In the genomic region with DNA sequence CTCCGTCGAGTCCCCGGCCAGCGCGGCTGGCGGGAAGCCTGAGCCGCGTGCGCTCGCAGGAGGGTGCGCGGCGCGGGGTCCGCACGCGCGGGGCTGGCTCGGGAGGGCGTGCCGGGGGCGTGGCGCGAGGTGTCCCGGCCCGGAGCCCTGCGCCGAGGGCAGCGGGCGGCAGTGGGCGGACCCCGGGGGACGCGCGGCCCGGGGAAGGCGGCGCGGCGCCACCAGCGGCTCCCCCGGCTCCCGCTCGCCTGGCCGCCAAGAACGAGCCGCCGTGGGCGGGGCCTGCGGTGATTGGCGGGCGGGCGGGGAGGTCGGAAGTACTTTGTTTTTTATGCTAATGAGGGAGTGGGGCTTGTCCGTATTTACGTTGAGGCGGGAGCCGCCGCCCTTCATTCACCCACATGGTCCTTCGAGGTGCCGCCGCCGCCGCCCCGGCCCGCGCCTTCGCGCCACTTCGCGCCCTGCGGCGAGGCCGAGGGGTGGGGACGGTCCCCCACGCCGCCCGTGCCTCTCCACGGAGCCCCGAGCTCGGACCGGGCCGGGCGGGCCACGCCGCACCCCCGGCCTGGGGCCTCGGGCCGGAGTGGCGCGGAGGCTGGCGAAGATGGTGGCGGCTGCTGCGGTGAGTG, we compare ENCODE assay signal across 8 mouse cellular contexts. TPM values are rescaled to one million over a fixed set of nuclear protein-coding genes. Genes with fewer than 3 reads are reported as not detected.
DNase-seq lines count a peak whose midpoint lies in the region; ATAC-seq lines count a peak whose summit lies in the region.

No protein-coding gene starts in this region.

- under 1% methylated on average over 66 of the region's 94 CpGs for WGBS in forebrain, embryonic 16.5 days

- H3K36me3 ChIP-seq in forebrain, embryonic 16.5 days (ENCODE audit: control insufficient read depth, insufficient read depth): peaks cover 2% of the 10 kb centered on the region; the same call in 1 of the 2 replicates

- peak overlapping the region; percentile 98 for H3K9ac ChIP-seq in forebrain, embryonic 16.5 days (replicated peaks; ENCODE audit: low read depth, low read length)

- no peaks in the 10 kb centered on the region for H3K27me3 ChIP-seq in forebrain, embryonic 16.5 days (replicated peaks; ENCODE audit: control insufficient read depth, insufficient read depth, low read length)

- peak overlapping the region; percentile 74 for H3K4me3 ChIP-seq in forebrain, embryonic 16.5 days (replicated peaks; ENCODE audit: low read length)

- DNase-seq in MEL-GATA-1-ER (ENCODE audit: extremely low read depth, low read depth): peak; percentile 99
- DNase-seq in cerebellum, adult 18-20 months: peak; percentile 18 to 42
- peak; percentile 56 to 78 for DNase-seq in layer of hippocampus, postnatal 10 days (ENCODE audit: low spot score in 2 of 2)
- DNase-seq in lung, postnatal 25 days (ENCODE audit: low spot score): peak; percentile 90
- peak; percentile 91 for DNase-seq in retina, embryonic 14.5 days (ENCODE audit: low spot score)
- peak; percentile 89 to 93 for DNase-seq in thymus, postnatal 36 days

- peak overlapping the region; percentile 88 for H3K27ac ChIP-seq in forebrain, embryonic 16.5 days (ENCODE audit: low read length)

- no peaks in the 10 kb centered on the region for H3K9me3 ChIP-seq in forebrain, embryonic 16.5 days (ENCODE audit: control insufficient read depth, low read length)

- H3K4me1 ChIP-seq in forebrain, embryonic 16.5 days (replicated peaks; ENCODE audit: control insufficient read depth, insufficient read depth, low read length): peaks cover 15% of the 10 kb centered on the region

- ATAC-seq in forebrain, embryonic 16.5 days: peak; percentile 82
- peak; percentile 72 to 76 for ATAC-seq in hematopoietic stem cell, adult 5-6 weeks (replicated peaks in 1 of 2; ENCODE audit: insufficient read depth in 1 of 2, low FRiP score in 2 of 2, low TSS enrichment in 1 of 2, low read depth in 1 of 2, poor library complexity in 2 of 2, severe bottlenecking in 2 of 2)

- peak overlapping the region; percentile 93 for H3K4me2 ChIP-seq in forebrain, embryonic 16.5 days (ENCODE audit: low read length)

RNA-seq across cellular contexts. Expression of a gene that starts 51.3 kb away (rescaled TPM):
- 2.0 and 3.1 TPM in 2 replicates for polyA plus RNA-seq in forebrain, embryonic 16.5 days (2015; fragmentation: Nextera tagmentation; extraction: Ambion mirVana)
- not detected in 2 replicates for total RNA-seq in hematopoietic stem cell, adult 5-6 weeks (2017)
- total RNA-seq in layer of hippocampus, postnatal 10 days (2021): 10 to 100 TPM; 35.6 to 40.9 TPM

Comparison
In these comparisons a context has a peak if more than half of its experiments do, and no peak if none do; other contexts are left out.
1. Peak in every context shown above with its lines: DNase-seq, ATAC-seq, H3K4me3 ChIP-seq and H3K27ac ChIP-seq.
2. DNase-seq: peak in every context shown above with its lines; median percentile 99 in MEL-GATA-1-ER; 91 in retina, embryonic 14.5 days; 91 in thymus, postnatal 36 days; 90 in lung, postnatal 25 days; 67 in layer of hippocampus, postnatal 10 days; 30 in cerebellum, adult 18-20 months.
3. RNA of a gene that starts 51.3 kb away (total RNA-seq): 35.6 to 40.9 TPM in layer of hippocampus, postnatal 10 days; not detected in hematopoietic stem cell, adult 5-6 weeks; every median in the first group is over 10 times any median in the second.